Mouse (Mus musculus): ENCODE data around the gene Supt7l.

- no peak for TF ChIP-seq POLR2A (IDR thresholded peaks at IDR 0.05; ENCODE audit: borderline replicate concordance, insufficient read depth, low read length)
- no peak for TF ChIP-seq CTCF (IDR thresholded peaks at IDR 0.05; ENCODE audit: borderline replicate concordance, insufficient read depth, low read depth, low read length)
Measured at GRCm38 (mm10) chr5:31467798-31468197, 59.8 kb downstream of the Supt7l start.

Measured in cerebellum, adult 2 months (tissue).